Mouse (Mus musculus): Measurements from ENCODE around the gene Dynlt1f. TPM values are rescaled to one million over a fixed set of nuclear protein-coding genes. Genes with fewer than 3 reads are reported as not detected.
"Not testable (repeated sequence)": the region's sequence is repeated elsewhere in the genome, so short reads cannot be mapped to it uniquely, and the experiment has no call there.

Gene Dynlt1f
- 7.2 and 9.5 TPM in 2 replicates for total RNA-seq (2014; rRNA removed)
- polyA plus RNA-seq (2012; rRNA removed) = 4.1 and 5.3 TPM in 2 replicates

DNA sequence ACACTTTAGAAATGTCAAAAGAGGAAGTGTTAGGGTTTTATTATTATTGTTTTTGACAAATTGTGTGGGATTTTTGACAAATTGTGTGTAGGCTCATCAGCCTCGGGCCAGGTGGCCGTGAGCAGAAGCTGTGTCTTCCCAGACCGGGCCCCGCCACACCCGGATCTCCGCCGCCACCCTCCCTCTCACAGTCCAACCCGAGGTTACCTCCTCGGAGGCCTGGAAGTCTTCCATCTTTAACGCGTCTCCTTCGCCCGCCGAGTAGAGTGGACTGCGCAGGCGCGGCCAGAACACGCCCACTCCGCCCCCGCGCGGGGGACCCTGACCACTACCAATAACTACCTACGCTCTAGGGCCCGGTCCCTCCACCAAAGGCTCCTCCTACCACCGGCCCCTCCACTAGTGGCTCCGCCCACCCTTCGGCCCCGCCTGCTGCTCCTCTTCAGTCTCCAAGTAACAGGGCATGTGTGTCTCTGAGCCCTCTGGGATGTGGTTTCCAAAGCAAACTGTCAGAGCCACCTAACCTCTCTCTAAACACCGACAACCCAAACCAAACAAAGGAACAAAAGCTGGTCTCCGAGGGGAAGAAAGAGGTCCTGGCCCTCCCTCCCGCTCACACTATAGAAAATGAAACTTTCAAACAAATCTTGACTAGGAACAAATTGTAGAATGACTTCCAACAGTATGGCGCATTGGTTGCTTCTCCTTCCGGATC, at the start of gene Dynlt1f:
Gene Dynlt1f, minus strand, starts transcription at position 334 of the 715 bp plus-strand sequence.
- H3K9ac ChIP-seq (ENCODE audit: low read depth, low read length) = peak within 1 kb of the TSS; percentile 51
- DNase-seq (ENCODE audit: extremely low read depth, low read depth, low spot score) = peak; percentile 8
- 3% methylated on average over 24 of the region's 33 CpGs for WGBS
- H3K79me2 ChIP-seq (ENCODE audit: control insufficient read depth, insufficient read depth, low read length); H3K4me1 ChIP-seq (ENCODE audit: control insufficient read depth, insufficient read depth, low read length); H3K36me3 ChIP-seq (ENCODE audit: control insufficient read depth, insufficient read depth, low read length); H3K27me3 ChIP-seq (ENCODE audit: control insufficient read depth, insufficient read depth, low read length): not testable (repeated sequence)
- H3K4me3 ChIP-seq (ENCODE audit: insufficient read depth, low read depth, low read length) = peak within 1 kb of the TSS; percentile 64
- peak within 1 kb of the TSS; percentile 36; the same call in 1 of the 2 replicates for H3K27ac ChIP-seq (replicated peaks; ENCODE audit: insufficient read depth, low read depth, low read length)

- not testable (repeated sequence) for H3K9ac ChIP-seq (ENCODE audit: low read depth, low read length); DNase-seq (ENCODE audit: extremely low read depth, low read depth, low spot score); H3K27me3 ChIP-seq (ENCODE audit: control insufficient read depth, insufficient read depth, low read length); H3K79me2 ChIP-seq (ENCODE audit: control insufficient read depth, insufficient read depth, low read length); H3K4me1 ChIP-seq (ENCODE audit: control insufficient read depth, insufficient read depth, low read length); H3K27ac ChIP-seq (replicated peaks; ENCODE audit: insufficient read depth, low read depth, low read length); H3K36me3 ChIP-seq (ENCODE audit: control insufficient read depth, insufficient read depth, low read length); H3K4me3 ChIP-seq (ENCODE audit: insufficient read depth, low read depth, low read length)
- WGBS = 86% methylated on average over 9 of the region's 9 CpGs
Observed at GRCm38 (mm10) chr17:6703381-6704270, 47.9 kb upstream of the Dynlt1f start.

GRCm38 (mm10) chr17:6702625-6703221, 47.0 kb upstream of the Dynlt1f start:
- WGBS = 7% methylated on average over 2 of the region's 8 CpGs
- H3K9ac ChIP-seq (ENCODE audit: low read depth, low read length); H3K79me2 ChIP-seq (ENCODE audit: control insufficient read depth, insufficient read depth, low read length); H3K4me3 ChIP-seq (ENCODE audit: insufficient read depth, low read depth, low read length); DNase-seq (ENCODE audit: extremely low read depth, low read depth, low spot score); H3K27ac ChIP-seq (replicated peaks; ENCODE audit: insufficient read depth, low read depth, low read length); H3K4me1 ChIP-seq (ENCODE audit: control insufficient read depth, insufficient read depth, low read length); H3K36me3 ChIP-seq (ENCODE audit: control insufficient read depth, insufficient read depth, low read length); H3K27me3 ChIP-seq (ENCODE audit: control insufficient read depth, insufficient read depth, low read length): not testable (repeated sequence)

DNA sequence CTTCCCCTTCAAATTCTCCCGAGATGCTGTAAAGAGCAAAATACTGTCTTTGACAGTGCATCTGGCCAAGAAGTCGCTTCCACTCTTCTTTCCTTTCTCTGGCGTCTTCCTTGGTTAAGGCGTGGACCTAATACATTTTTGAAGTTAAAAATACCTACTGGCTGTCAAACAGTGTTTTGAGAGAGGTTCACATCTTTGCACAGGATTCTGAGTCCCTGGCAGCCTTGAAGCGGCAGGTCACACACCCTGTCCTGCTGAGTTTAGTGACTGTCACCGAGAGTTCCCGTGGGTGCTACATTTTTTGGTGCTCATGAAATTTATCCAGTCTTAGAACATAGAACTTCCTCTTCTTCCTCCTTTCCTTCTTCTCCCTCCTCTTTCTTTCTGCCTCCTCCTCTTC, 44.4 kb upstream of the Dynlt1f start:
- 62% methylated on average over 4 of the region's 7 CpGs for WGBS
- DNase-seq (ENCODE audit: extremely low read depth, low read depth, low spot score); H3K9ac ChIP-seq (ENCODE audit: low read depth, low read length); H3K36me3 ChIP-seq (ENCODE audit: control insufficient read depth, insufficient read depth, low read length); H3K4me3 ChIP-seq (ENCODE audit: insufficient read depth, low read depth, low read length); H3K4me1 ChIP-seq (ENCODE audit: control insufficient read depth, insufficient read depth, low read length); H3K27ac ChIP-seq (replicated peaks; ENCODE audit: insufficient read depth, low read depth, low read length); H3K79me2 ChIP-seq (ENCODE audit: control insufficient read depth, insufficient read depth, low read length); H3K27me3 ChIP-seq (ENCODE audit: control insufficient read depth, insufficient read depth, low read length): not testable (repeated sequence)

DNA sequence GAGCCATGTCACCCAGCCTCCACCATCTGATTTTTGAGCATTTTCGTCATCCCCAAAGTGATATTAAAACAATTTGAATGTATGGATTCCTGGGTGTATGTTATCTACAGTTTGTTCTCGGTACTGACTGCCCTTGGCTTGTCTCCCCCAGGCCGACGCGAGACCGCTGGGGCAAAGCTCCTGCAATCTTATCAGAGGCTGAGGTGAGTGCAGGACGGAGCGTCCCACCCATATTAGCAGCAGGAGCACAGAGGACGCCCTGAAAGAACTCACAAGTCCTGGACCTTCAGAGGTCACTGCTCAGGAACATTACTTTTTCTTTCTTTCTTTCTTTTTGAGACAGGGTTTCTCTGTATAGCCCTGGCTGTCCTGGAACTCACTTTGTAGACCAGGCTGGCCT, 43.8 kb upstream of the Dynlt1f start:
- H3K9ac ChIP-seq (ENCODE audit: low read depth, low read length); H3K27me3 ChIP-seq (ENCODE audit: control insufficient read depth, insufficient read depth, low read length); H3K79me2 ChIP-seq (ENCODE audit: control insufficient read depth, insufficient read depth, low read length); H3K36me3 ChIP-seq (ENCODE audit: control insufficient read depth, insufficient read depth, low read length); DNase-seq (ENCODE audit: extremely low read depth, low read depth, low spot score); H3K27ac ChIP-seq (replicated peaks; ENCODE audit: insufficient read depth, low read depth, low read length); H3K4me3 ChIP-seq (ENCODE audit: insufficient read depth, low read depth, low read length); H3K4me1 ChIP-seq (ENCODE audit: control insufficient read depth, insufficient read depth, low read length): not testable (repeated sequence)
- WGBS = 78% methylated on average over 9 of the region's 9 CpGs

DNA sequence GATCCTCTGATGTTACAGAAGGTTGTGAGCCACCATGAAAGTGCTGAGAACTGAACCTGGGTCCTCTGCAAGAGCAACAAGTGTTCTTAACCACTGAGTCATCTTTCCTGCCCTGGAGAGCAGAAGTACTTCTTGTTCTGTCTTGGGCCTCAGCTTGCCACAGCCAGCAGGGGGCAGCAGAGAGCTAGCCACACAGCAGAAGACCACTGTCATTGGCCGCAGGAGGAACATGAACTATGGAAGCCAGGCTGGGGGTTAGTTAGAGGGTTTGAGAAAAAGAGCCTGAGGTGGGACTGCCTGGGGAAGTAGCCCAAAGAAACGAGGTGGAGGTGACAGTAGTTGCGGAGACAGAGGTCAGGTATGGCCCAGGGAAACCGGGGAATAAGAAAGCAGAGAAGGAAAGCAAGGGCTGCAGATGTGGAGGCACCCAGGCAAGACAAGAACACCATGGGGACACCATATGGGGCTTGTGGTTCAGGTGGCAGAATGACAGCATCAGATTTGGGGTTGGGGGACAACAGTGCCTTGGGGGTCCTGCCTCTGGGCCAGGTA, 41.6 kb upstream of the Dynlt1f start:
- not testable (repeated sequence) for H3K9ac ChIP-seq (ENCODE audit: low read depth, low read length); H3K79me2 ChIP-seq (ENCODE audit: control insufficient read depth, insufficient read depth, low read length); H3K4me1 ChIP-seq (ENCODE audit: control insufficient read depth, insufficient read depth, low read length); H3K36me3 ChIP-seq (ENCODE audit: control insufficient read depth, insufficient read depth, low read length); H3K27ac ChIP-seq (replicated peaks; ENCODE audit: insufficient read depth, low read depth, low read length); H3K27me3 ChIP-seq (ENCODE audit: control insufficient read depth, insufficient read depth, low read length); H3K4me3 ChIP-seq (ENCODE audit: insufficient read depth, low read depth, low read length)
- peak; percentile 24; the same call in 1 of the 2 replicates for TF ChIP-seq CTCF (IDR thresholded peaks at IDR 0.05; ENCODE audit: low read depth, low read length)
- DNase-seq (ENCODE audit: extremely low read depth, low read depth, low spot score) = peak; percentile 8
- 28% methylated on average over 4 of the region's 4 CpGs for WGBS

- not testable (repeated sequence) for H3K4me1 ChIP-seq (ENCODE audit: control insufficient read depth, insufficient read depth, low read length); DNase-seq (ENCODE audit: extremely low read depth, low read depth, low spot score)
- 60% methylated on average over 8 of the region's 8 CpGs for WGBS
Observed at GRCm38 (mm10) chr17:6696521-6696920, 40.8 kb upstream of the Dynlt1f start.

DNA sequence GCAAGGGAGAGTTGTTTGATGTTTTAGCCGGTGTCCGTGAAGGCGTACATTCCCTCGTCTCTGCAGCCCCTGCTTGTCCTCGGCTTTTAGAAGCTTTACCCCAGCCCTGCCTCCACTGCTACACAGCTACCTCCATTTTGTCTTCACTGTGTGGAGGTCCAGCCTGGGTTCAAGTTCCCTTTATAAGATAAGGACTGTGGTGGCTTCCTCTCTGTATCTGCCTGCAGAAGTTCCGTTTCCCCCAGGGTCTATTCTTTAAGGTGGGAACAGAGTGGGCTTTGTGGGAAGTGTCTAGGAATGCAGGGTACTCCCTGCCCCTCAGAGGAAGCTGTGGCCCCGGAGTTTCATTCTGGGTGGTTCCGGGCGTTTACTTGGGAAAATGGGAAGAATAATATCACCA, 40.0 kb upstream of the Dynlt1f start:
- WGBS = 68% methylated on average over 9 of the region's 9 CpGs
- not testable (repeated sequence) for H3K9ac ChIP-seq (ENCODE audit: low read depth, low read length); H3K4me3 ChIP-seq (ENCODE audit: insufficient read depth, low read depth, low read length); H3K27me3 ChIP-seq (ENCODE audit: control insufficient read depth, insufficient read depth, low read length); DNase-seq (ENCODE audit: extremely low read depth, low read depth, low spot score); H3K79me2 ChIP-seq (ENCODE audit: control insufficient read depth, insufficient read depth, low read length); H3K4me1 ChIP-seq (ENCODE audit: control insufficient read depth, insufficient read depth, low read length); H3K27ac ChIP-seq (replicated peaks; ENCODE audit: insufficient read depth, low read depth, low read length); H3K36me3 ChIP-seq (ENCODE audit: control insufficient read depth, insufficient read depth, low read length)

More at GRCm38 (mm10) chr17:6696521-6696920, 40.8 kb upstream of the Dynlt1f start:
- not testable (repeated sequence) for H3K4me3 ChIP-seq (ENCODE audit: insufficient read depth, low read depth, low read length); H3K36me3 ChIP-seq (ENCODE audit: control insufficient read depth, insufficient read depth, low read length); H3K27ac ChIP-seq (replicated peaks; ENCODE audit: insufficient read depth, low read depth, low read length); H3K79me2 ChIP-seq (ENCODE audit: control insufficient read depth, insufficient read depth, low read length); H3K9ac ChIP-seq (ENCODE audit: low read depth, low read length); H3K27me3 ChIP-seq (ENCODE audit: control insufficient read depth, insufficient read depth, low read length)

Data from liver, adult 2 months (tissue).